Mouse (Mus musculus) adipocyte (in vitro differentiated cells): Measurements from ENCODE around the gene Gm7694.

ENCODE experiments used
- DNase-seq: peaks from one replicate; pipeline ENCODE4 v3.0.0-alpha.2; 2016; ENCODE audit warnings: low spot score

Gm7694 gene

GRCm38 (mm10) chr1:170306232-170306631, at the start of gene Gm7694:
TSS of gene Gm7694 (minus strand) at chr1:170306332.
- no peak for DNase-seq

GRCm38 (mm10) chr1:170353335-170353734, 47.2 kb upstream of the Gm7694 start:
- no peak for DNase-seq

GRCm38 (mm10) chr1:170351080-170351479, 44.9 kb upstream of the Gm7694 start:
- no peak for DNase-seq

- DNase-seq, result no peak
Measured at GRCm38 (mm10) chr1:170346266-170346665, 40.1 kb upstream of the Gm7694 start.

- no peak for DNase-seq
Measured at GRCm38 (mm10) chr1:170343906-170344305, 37.8 kb upstream of the Gm7694 start.

GRCm38 (mm10) chr1:170343081-170343480, 36.9 kb upstream of the Gm7694 start:
- DNase-seq, result no peak

GRCm38 (mm10) chr1:170339943-170340342, 33.8 kb upstream of the Gm7694 start:
- DNase-seq, result no peak

- no peak for DNase-seq
Measured at GRCm38 (mm10) chr1:170332775-170333174, 26.6 kb upstream of the Gm7694 start.

GRCm38 (mm10) chr1:170331926-170332325, 25.8 kb upstream of the Gm7694 start:
- DNase-seq, result no peak

- DNase-seq, result no peak
Measured at GRCm38 (mm10) chr1:170325277-170325676, 19.1 kb upstream of the Gm7694 start.

GRCm38 (mm10) chr1:170324312-170324711, 18.2 kb upstream of the Gm7694 start:
- DNase-seq, result no peak

GRCm38 (mm10) chr1:170323001-170323400, 16.9 kb upstream of the Gm7694 start:
- no peak for DNase-seq

- no peak for DNase-seq
Measured at GRCm38 (mm10) chr1:170322046-170322445, 15.9 kb upstream of the Gm7694 start.

- no peak for DNase-seq
Measured at GRCm38 (mm10) chr1:170311431-170311830, 5.3 kb upstream of the Gm7694 start.

- no peak for DNase-seq
Measured at GRCm38 (mm10) chr1:170308503-170308902, 2.4 kb upstream of the Gm7694 start, which contains the start of gene Spata46. TSS of gene Spata46 (plus strand) at chr1:170308803.

GRCm38 (mm10) chr1:170305002-170305401, 1.1 kb downstream of the Gm7694 start:
- no peak for DNase-seq

- no peak for DNase-seq
Measured at GRCm38 (mm10) chr1:170303103-170303502, 3.0 kb downstream of the Gm7694 start.

- no peak for DNase-seq
Measured at GRCm38 (mm10) chr1:170302456-170302855, 3.7 kb downstream of the Gm7694 start.

- DNase-seq, result no peak
Measured at GRCm38 (mm10) chr1:170301686-170302085, 4.4 kb downstream of the Gm7694 start.

- DNase-seq, result no peak
Measured at GRCm38 (mm10) chr1:170299496-170299895, 6.6 kb downstream of the Gm7694 start.

- DNase-seq, result no peak
Measured at GRCm38 (mm10) chr1:170294786-170295570, 11.2 kb downstream of the Gm7694 start.

GRCm38 (mm10) chr1:170293257-170293656, 12.9 kb downstream of the Gm7694 start:
- no peak for DNase-seq

GRCm38 (mm10) chr1:170292239-170292951, 13.7 kb downstream of the Gm7694 start:
- peak; percentile 80 for DNase-seq
